Mouse (Mus musculus): ENCODE measurements around the gene Oxgr1. TPM values are rescaled to one million over a fixed set of nuclear protein-coding genes. Genes with fewer than 3 reads are reported as not detected.

The Oxgr1 gene
- total RNA-seq (2021), result not detected
- long read RNA-seq, experiment 1, result 0 reads
- long read RNA-seq, experiment 2, result 0 reads

GRCm38 (mm10) chr14:120042187-120042820 lies at the start of gene Oxgr1:
Gene Oxgr1 (minus strand): TSS chr14:120042435.
- DNase-seq, result no peak
- intact Hi-C loops (cut with DNase I; ENCODE audit: low total_unique reads), result no loop called here

GRCm38 (mm10) chr14:120090401-120090800 lies 48.2 kb upstream of the Oxgr1 start:
- intact Hi-C loops (cut with DNase I; ENCODE audit: low total_unique reads), result no loop called here
- no peak for DNase-seq

DNA sequence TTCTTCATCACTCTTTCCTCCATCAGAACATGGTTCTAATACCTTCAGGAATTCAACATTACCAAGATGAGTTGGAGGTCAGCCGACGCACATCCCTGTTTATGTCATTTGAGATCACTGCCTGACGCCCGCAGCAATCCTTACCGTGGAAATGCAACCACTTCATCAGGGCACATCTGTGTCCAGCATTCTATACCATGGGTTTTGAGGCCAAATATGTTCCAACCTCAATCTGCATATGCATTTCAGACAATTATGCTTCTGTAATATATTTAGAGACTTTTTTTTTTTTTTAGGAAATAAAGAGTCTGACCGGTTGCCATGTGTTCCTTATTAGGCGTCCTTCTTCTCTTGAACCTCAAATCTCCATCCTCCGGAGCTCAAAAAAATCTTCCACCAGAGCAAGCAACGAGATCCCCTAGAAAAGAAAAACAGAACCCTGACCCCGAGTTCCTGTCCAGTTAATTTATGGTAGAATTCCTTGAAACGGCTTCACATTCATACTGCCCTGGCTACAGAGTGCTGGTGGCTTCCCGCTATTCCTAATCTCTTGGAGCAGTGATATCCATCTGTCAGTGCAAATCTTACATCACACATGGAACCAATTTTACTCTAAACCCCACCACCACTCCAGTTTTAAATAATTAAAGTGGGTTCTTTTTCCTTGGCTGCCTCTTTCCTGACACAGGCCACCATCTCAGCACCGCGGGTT lies 47.6 kb upstream of the Oxgr1 start:
- intact Hi-C loops (cut with DNase I; ENCODE audit: low total_unique reads), result loop anchor here (10.0 kb wide), 1 partner anchor 45 kb away; no protein-coding TSS in a partner anchor
- no peak for DNase-seq

DNA sequence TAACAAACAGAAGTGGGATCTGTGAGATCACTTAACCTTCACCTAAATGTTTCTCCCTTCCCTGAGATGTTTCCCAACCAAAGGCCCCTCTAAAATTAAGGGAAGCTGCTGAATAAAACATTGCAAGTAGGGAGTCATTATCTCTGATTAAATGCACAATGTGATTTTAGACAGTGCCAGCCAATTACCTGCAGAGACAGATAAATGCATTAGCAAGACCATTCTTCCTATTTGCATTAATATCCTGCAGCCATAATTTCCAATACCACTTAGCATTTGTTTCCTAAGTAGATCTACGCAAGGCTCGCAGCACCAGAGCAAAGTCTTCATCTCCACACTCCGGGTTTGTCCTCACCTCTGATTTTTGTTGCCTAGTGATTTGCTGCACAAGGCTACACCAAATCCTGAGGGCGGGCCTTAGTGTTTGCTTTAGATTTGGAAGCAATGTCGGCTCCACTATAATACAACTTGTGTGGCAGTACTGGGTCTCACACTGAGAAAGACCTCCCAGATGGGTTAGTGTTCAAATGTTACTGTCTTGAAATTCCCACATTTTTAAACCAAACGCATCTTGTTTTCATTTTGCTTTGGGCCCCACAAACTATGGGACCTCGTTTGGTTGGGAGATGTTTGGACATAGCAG lies 46.9 kb upstream of the Oxgr1 start:
- intact Hi-C loops (cut with DNase I; ENCODE audit: low total_unique reads), result loop anchor here (10.0 kb wide), 1 partner anchor 46 kb away; no protein-coding TSS in a partner anchor
- DNase-seq, result no peak

- DNase-seq, result no peak
- intact Hi-C loops (cut with DNase I; ENCODE audit: low total_unique reads), result loop anchor here (10.0 kb wide), 1 partner anchor 51 kb away; no protein-coding TSS in a partner anchor
These were observed 41.9 kb upstream of the Oxgr1 start for GRCm38 (mm10) chr14:120084084-120084667.

GRCm38 (mm10) chr14:120076192-120076591 lies 34.0 kb upstream of the Oxgr1 start:
- DNase-seq, result no peak
- intact Hi-C loops (cut with DNase I; ENCODE audit: low total_unique reads), result loop anchor here (10.0 kb wide), 2 partner anchors 329 to 589 kb away; no protein-coding TSS in a partner anchor

GRCm38 (mm10) chr14:120075746-120076145 lies 33.5 kb upstream of the Oxgr1 start:
- intact Hi-C loops (cut with DNase I; ENCODE audit: low total_unique reads), result loop anchor here (10.0 kb wide), 2 partner anchors 329 to 589 kb away; no protein-coding TSS in a partner anchor

DNA sequence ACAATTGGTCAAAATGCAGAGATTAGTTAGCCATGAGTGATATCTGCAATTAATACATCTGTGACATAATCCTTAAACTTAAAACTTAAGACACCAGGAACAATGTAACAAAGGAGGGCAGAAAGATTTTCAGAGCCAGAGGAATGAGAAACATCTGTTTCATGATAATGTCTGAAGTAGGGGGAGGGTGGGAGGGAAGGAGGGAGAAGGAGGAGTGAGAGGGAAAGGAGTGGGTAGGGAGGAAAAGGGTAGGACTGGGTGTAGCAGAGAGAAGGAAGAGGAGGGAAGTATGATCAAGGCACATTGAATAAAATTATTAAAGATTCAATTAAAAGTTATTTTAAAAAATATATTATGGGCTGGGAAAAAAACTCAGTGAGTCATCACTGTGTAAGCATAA lies 32.0 kb upstream of the Oxgr1 start:
- intact Hi-C loops (cut with DNase I; ENCODE audit: low total_unique reads), result loop anchor here (10.0 kb wide), 2 partner anchors 331 to 591 kb away; no protein-coding TSS in a partner anchor
- no peak for DNase-seq

More at GRCm38 (mm10) chr14:120075746-120076145, 33.5 kb upstream of the Oxgr1 start:
- no peak for DNase-seq

GRCm38 (mm10) chr14:120061096-120061495 lies 18.9 kb upstream of the Oxgr1 start:
- peak; percentile 49 for DNase-seq
- intact Hi-C loops (cut with DNase I; ENCODE audit: low total_unique reads), result no loop called here

DNA sequence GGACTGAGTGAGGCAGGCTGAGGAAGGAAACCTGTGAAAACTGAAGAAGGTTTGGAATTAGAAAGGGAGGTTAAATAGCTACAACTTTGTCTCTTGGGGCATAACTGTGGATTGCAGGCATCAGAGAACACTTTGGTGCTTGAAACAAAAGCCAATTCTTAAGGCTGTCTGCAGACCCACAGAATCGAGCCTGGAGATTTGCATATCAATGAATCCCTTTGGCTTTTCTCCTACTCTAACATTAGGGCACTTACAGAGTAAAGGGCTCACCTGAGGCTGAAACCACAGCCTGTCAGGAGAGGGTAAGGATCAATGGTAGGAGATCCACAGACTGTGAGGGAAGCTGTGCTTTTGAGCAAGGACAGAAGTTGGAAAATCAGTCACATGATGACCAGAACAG lies 8.8 kb downstream of the Oxgr1 start:
- no peak for DNase-seq
- intact Hi-C loops (cut with DNase I; ENCODE audit: low total_unique reads), result no loop called here

- DNase-seq, result no peak
- intact Hi-C loops (cut with DNase I; ENCODE audit: low total_unique reads), result no loop called here
These were observed 22.3 kb downstream of the Oxgr1 start for GRCm38 (mm10) chr14:120019948-120020347.

GRCm38 (mm10) chr14:120009969-120010872 lies 32.0 kb downstream of the Oxgr1 start:
- intact Hi-C loops (cut with DNase I; ENCODE audit: low total_unique reads), result no loop called here
- no peak for DNase-seq

- DNase-seq, result no peak
- intact Hi-C loops (cut with DNase I; ENCODE audit: low total_unique reads), result no loop called here
These were observed 37.1 kb downstream of the Oxgr1 start for GRCm38 (mm10) chr14:120005153-120005552.

DNA sequence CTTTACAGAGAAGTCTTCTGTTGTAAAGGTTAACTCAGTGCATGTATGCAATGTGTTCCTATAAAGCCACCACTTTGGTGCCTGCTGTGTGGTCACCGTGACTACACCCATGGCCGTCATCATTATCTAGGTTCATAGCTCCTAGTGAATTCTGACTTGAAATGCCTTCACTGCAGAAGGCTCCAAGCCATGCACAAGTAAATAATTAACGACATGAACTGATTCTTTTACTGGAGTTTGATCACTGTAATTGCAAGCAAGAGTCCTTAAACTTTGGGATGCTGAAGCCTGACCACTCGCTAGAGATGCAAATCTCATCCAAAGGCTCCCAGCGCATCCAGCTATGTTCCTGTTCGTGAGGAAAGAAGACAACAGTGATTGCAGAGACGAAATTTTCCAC lies 38.6 kb downstream of the Oxgr1 start:
- no peak for DNase-seq
- intact Hi-C loops (cut with DNase I; ENCODE audit: low total_unique reads), result no loop called here

- intact Hi-C loops (cut with DNase I; ENCODE audit: low total_unique reads), result no loop called here
These were observed 39.6 kb downstream of the Oxgr1 start for GRCm38 (mm10) chr14:120002673-120003072.

DNA sequence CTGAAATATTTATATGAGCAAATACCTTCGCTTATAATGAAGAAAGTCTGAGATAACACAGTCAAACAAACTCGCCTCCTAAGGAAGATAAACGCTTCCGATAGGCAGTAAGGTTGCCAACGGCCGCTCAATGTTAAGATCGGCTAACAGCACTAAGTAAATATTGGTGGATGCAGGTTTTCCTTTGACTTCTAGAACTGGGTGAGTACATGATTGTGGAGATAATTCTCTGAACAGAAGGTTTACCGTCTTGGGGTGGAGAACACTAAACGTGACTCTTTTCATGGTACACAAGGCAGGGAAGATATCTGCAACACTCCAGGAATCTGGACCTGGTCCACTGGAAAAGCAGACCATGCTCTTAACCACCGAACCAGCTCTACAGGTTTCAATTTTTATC lies 52.6 kb downstream of the Oxgr1 start:
- intact Hi-C loops (cut with DNase I; ENCODE audit: low total_unique reads), result no loop called here
- DNase-seq, result no peak

More at GRCm38 (mm10) chr14:120002673-120003072, 39.6 kb downstream of the Oxgr1 start:
- no peak for DNase-seq

GRCm38 (mm10) chr14:119988937-119989645 lies 53.1 kb downstream of the Oxgr1 start:
- no peak for DNase-seq
- intact Hi-C loops (cut with DNase I; ENCODE audit: low total_unique reads), result no loop called here

GRCm38 (mm10) chr14:119987257-119987656 lies 55.0 kb downstream of the Oxgr1 start:
- intact Hi-C loops (cut with DNase I; ENCODE audit: low total_unique reads), result no loop called here
- no peak for DNase-seq

All from gastrocnemius, postnatal 14 days (tissue).